Mouse (Mus musculus): ENCODE data around the gene Trim7. TPM values are rescaled to one million over a fixed set of nuclear protein-coding genes. Genes with fewer than 3 reads are reported as not detected.
"Not testable (repeated sequence)": the region's sequence is repeated elsewhere in the genome, so short reads cannot be mapped to it uniquely, and the experiment has no call there.

Gene Trim7
- total RNA-seq, 2 experiments from 2014 or later = 5.3 to 12.0 TPM

DNA sequence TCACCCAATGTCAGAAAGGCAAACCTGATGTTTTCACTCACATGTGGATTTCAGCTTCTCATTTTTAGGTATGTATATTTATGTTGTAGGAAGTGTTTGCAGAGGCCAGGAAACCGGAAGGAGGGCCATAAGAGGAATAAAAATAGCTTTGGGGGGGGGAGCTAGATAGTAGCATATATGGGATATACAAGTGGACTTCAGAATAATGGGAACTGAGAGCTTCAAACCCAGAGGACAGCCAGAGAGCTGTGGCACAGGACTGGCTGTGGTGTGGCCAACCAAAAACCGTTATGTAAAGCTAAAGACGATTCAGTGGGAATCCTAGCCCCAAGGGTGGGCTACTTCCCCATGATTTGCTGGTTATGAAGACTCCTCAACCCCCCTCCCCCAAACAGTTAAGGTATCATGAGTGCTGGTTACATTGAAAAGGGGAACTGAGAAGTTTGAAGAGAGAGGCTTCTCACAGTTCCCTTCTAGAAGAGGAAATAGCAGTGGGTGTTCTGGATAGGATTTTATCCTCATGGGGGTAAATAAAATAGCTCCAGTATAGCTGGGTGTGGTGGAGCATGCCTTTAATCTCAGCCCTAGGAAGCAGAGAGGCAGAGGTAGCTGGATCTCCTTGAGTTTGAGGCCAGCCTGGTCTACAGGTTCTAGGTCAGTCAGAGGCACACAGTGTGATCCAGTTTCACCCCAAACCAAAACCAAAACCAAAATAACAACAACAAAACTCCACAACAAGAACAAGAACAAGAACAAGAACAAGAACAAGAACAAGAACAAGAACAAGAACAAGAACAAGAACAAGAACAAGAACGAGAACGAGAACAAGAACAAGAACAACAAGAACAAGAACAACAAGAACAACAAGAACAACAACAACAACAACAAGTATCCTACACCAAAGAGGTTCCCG lies 75.0 kb downstream of the Trim7 start:
- DNase-seq = not testable (repeated sequence)

DNA sequence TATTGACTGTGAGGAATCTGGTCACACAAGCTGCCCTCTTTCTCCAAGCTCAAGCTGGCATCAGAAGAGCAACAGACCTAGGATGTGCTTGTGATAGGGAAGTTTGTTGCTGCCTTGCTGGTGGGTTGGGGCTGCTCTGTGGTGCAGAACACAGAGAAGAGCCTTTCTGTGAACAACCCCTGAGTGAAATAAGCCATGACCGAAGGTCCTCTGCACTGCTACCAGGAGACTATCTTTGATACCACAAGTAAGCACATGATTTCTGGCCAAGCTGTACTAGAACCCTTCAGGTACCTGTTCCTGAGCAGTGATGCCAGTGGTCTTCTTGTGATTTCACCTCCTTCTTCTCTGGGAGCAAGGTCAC lies 75.6 kb downstream of the Trim7 start:
- DNase-seq = not testable (repeated sequence)

Other genes with a start within 250 kb of the Trim7 start
- gene Rack1, start 25.8 kb upstream of the Trim7 start, total RNA-seq (2021) = 100 to 1,000 TPM; 805 to 857 TPM
- 10 to 100 TPM; 42.3 to 42.7 TPM for gene Trim41, start 8.8 kb upstream of the Trim7 start, total RNA-seq (2021)
- gene Gm12184, start 515 bp downstream of the Trim7 start, total RNA-seq (2021) = 1 to 10 TPM; 2.5 to 4.9 TPM
- 10 to 100 TPM; 13.2 to 17.8 TPM for gene Irgm1, start 45.5 kb downstream of the Trim7 start, total RNA-seq (2021)
- 1 to 10 TPM; 1.6 to 2.0 TPM for gene Gm5431, start 76.1 kb downstream of the Trim7 start, total RNA-seq (2021)
- gene Psme2b, start 120.0 kb downstream of the Trim7 start, total RNA-seq (2021) = 10 to 100 TPM in 1 of 2 experiments, 1 to 10 TPM in 1; 5.3 to 11.1 TPM
- gene Olfr56, start 152.7 kb downstream of the Trim7 start, total RNA-seq (2021) = under 1 TPM; 0.18 TPM
- gene 9930111J21Rik1, start 153.3 kb downstream of the Trim7 start, total RNA-seq (2021) = 1 to 10 TPM; 1.8 to 2.9 TPM
- 1 to 10 TPM; 3.3 to 3.7 TPM for gene Gm12185, start 166.1 kb downstream of the Trim7 start, total RNA-seq (2021)
- gene Tgtp1, start 168.0 kb downstream of the Trim7 start, total RNA-seq (2021) = 1 to 10 TPM; 1.1 to 2.1 TPM
- gene 9930111J21Rik2, start 225.1 kb downstream of the Trim7 start, total RNA-seq (2021) = 1 to 10 TPM; 3.2 TPM
- gene Tgtp2, start 238.1 kb downstream of the Trim7 start, total RNA-seq (2021) = 1 to 10 TPM; 1.2 to 1.3 TPM